Mouse (Mus musculus): ENCODE measurements around the gene Rnf113a1. TPM values are rescaled to one million over a fixed set of nuclear protein-coding genes. Genes with fewer than 3 reads are reported as not detected.
"Not testable (repeated sequence)": the region's sequence is repeated elsewhere in the genome, so short reads cannot be mapped to it uniquely, and the experiment has no call there.

Gene Rnf113a1
- polyA plus RNA-seq, 1 experiment, result 2.7 TPM

- TF ChIP-seq POLR2A (IDR thresholded peaks at IDR 0.05; ENCODE audit: low read depth, low read length), result no peak
- peak; percentile 56 for TF ChIP-seq CTCF (conservative IDR thresholded peaks at IDR 0.05; ENCODE audit: insufficient read depth, insufficient read length, low read depth, low read length)
- Histone ChIP-seq H3K27ac (ENCODE audit: insufficient read depth, low read depth, low read length) (no peak overlapping the region), H3K4me1 (ENCODE audit: control insufficient read depth, insufficient read depth, low read length) (no peaks in the 10 kb centered on the region), H3K36me3 (ENCODE audit: control insufficient read depth, insufficient read depth, low read length) (no peaks in the 10 kb centered on the region), H3K4me3 (ENCODE audit: insufficient read depth, low read depth, low read length) (no peak overlapping the region), H3K27me3 (replicated peaks; ENCODE audit: control insufficient read depth, insufficient read depth, low read length) (no peaks in the 10 kb centered on the region)
- WGBS, result 9% methylated on average over 3 of the region's 3 CpGs
- peak; percentile 48 for DNase-seq
Measured at GRCm38 (mm10) chrX:37167085-37167484, 24.0 kb upstream of the Rnf113a1 start.

- TF ChIP-seq CTCF (conservative IDR thresholded peaks at IDR 0.05; ENCODE audit: insufficient read depth, insufficient read length, low read depth, low read length) (no peak), POLR2A (IDR thresholded peaks at IDR 0.05; ENCODE audit: low read depth, low read length) (no peak)
- Histone ChIP-seq H3K27me3 (replicated peaks; ENCODE audit: control insufficient read depth, insufficient read depth, low read length) (no peaks in the 10 kb centered on the region), H3K4me1 (ENCODE audit: control insufficient read depth, insufficient read depth, low read length) (no peaks in the 10 kb centered on the region), H3K36me3 (ENCODE audit: control insufficient read depth, insufficient read depth, low read length) (no peaks in the 10 kb centered on the region), H3K4me3 (ENCODE audit: insufficient read depth, low read depth, low read length) (no peak within 1 kb of the TSS), H3K27ac (ENCODE audit: insufficient read depth, low read depth, low read length) (no peak within 1 kb of the TSS)
- 66% methylated on average over 5 of the region's 5 CpGs for WGBS
- no peak for DNase-seq
Measured at GRCm38 (mm10) chrX:37168742-37169141, 22.3 kb upstream of the Rnf113a1 start, which contains the start of gene Akap14. Akap14 (minus strand) TSS chrX:37168842.

DNA sequence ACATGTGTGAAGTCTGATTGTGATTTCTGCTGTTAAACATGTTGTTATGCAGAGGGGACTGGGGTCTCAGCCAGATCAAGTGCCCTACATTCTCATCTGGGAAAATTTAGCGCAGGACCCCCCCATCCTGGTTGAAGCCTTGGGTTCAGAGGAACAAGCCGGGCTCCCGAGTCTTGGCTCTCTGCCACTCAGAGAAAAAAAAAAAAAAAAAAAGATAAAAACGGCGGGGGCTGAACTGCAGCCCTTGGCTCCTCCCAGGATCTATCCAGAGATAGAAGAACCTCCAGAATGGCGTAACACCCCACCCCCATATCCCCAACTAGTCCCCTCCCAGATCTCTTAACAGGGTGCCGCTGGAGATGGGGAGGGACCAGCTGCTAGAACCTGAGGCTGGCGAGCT is 6.6 kb upstream of the Rnf113a1 start:
- H3K36me3 ChIP-seq (ENCODE audit: control insufficient read depth, insufficient read depth, low read length); H3K4me1 ChIP-seq (ENCODE audit: control insufficient read depth, insufficient read depth, low read length); H3K27ac ChIP-seq (ENCODE audit: insufficient read depth, low read depth, low read length); H3K4me3 ChIP-seq (ENCODE audit: insufficient read depth, low read depth, low read length); H3K27me3 ChIP-seq (replicated peaks; ENCODE audit: control insufficient read depth, insufficient read depth, low read length); DNase-seq: not testable (repeated sequence)
- WGBS, result 41% methylated on average over 8 of the region's 8 CpGs

GRCm38 (mm10) chrX:37190755-37191104 is 315 bp upstream of the Rnf113a1 start:
- under 1% methylated on average over 20 of the region's 20 CpGs for WGBS
- Histone ChIP-seq H3K4me3 (ENCODE audit: insufficient read depth, low read depth, low read length) (peak overlapping the region; percentile 84), H3K36me3 (ENCODE audit: control insufficient read depth, insufficient read depth, low read length) (no peaks in the 10 kb centered on the region), H3K27me3 (replicated peaks; ENCODE audit: control insufficient read depth, insufficient read depth, low read length) (no peaks in the 10 kb centered on the region), H3K4me1 (ENCODE audit: control insufficient read depth, insufficient read depth, low read length) (no peaks in the 10 kb centered on the region; the same call in 1 of the 2 replicates), H3K27ac (ENCODE audit: insufficient read depth, low read depth, low read length) (no peak overlapping the region)
- TF ChIP-seq POLR2A (IDR thresholded peaks at IDR 0.05; ENCODE audit: low read depth, low read length) (no peak), CTCF (conservative IDR thresholded peaks at IDR 0.05; ENCODE audit: insufficient read depth, insufficient read length, low read depth, low read length) (no peak)
- DNase-seq, result peak; percentile 3

- H3K27ac ChIP-seq (ENCODE audit: insufficient read depth, low read depth, low read length), result no peak overlapping the region
- 3% methylated on average over 28 of the region's 28 CpGs for WGBS
- peak; percentile 1 for DNase-seq
Measured at GRCm38 (mm10) chrX:37191744-37192379, 817 bp downstream of the Rnf113a1 start.

GRCm38 (mm10) chrX:37198676-37199075 is 7.6 kb downstream of the Rnf113a1 start:
- H3K4me3 ChIP-seq (ENCODE audit: insufficient read depth, low read depth, low read length), result no peak overlapping the region
- no peak overlapping the region for H3K27ac ChIP-seq (ENCODE audit: insufficient read depth, low read depth, low read length)
- no peaks in the 10 kb centered on the region for H3K36me3 ChIP-seq (ENCODE audit: control insufficient read depth, insufficient read depth, low read length)
- no peaks in the 10 kb centered on the region for H3K4me1 ChIP-seq (ENCODE audit: control insufficient read depth, insufficient read depth, low read length)
- no peak for TF ChIP-seq POLR2A (IDR thresholded peaks at IDR 0.05; ENCODE audit: low read depth, low read length)
- TF ChIP-seq CTCF (conservative IDR thresholded peaks at IDR 0.05; ENCODE audit: insufficient read depth, insufficient read length, low read depth, low read length), result no peak
- no peaks in the 10 kb centered on the region for H3K27me3 ChIP-seq (replicated peaks; ENCODE audit: control insufficient read depth, insufficient read depth, low read length)
- WGBS, result 63% methylated on average over 8 of the region's 8 CpGs
- no peak for DNase-seq

More at GRCm38 (mm10) chrX:37191744-37192379, 817 bp downstream of the Rnf113a1 start:
- Histone ChIP-seq H3K27me3 (replicated peaks; ENCODE audit: control insufficient read depth, insufficient read depth, low read length) (no peaks in the 10 kb centered on the region), H3K36me3 (ENCODE audit: control insufficient read depth, insufficient read depth, low read length) (no peaks in the 10 kb centered on the region), H3K4me3 (ENCODE audit: insufficient read depth, low read depth, low read length) (peak overlapping the region; percentile 84), H3K4me1 (ENCODE audit: control insufficient read depth, insufficient read depth, low read length) (no peaks in the 10 kb centered on the region; the same call in 1 of the 2 replicates)
- TF ChIP-seq CTCF (conservative IDR thresholded peaks at IDR 0.05; ENCODE audit: insufficient read depth, insufficient read length, low read depth, low read length) (no peak), POLR2A (IDR thresholded peaks at IDR 0.05; ENCODE audit: low read depth, low read length) (no peak)

DNA sequence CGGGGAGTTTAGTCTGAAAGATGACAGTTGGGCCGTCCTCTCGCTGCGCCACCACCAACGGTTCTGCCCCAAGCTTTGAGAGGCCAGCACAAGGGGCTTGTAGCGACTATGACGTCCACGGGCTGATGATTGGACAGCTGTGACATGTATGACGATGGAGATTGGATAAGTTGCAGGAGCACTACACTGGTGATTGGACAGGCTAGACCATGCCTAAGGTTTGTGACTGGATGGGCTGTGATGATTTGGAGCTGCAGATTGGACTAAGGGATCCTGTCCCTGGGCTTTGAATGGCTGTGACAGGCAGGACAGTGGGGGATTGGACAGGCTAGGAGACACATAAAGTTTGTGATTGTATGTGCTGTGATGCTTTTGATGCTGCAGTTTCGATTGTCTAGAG is 19.9 kb downstream of the Rnf113a1 start, which contains the start of gene Gm9:
TSS of gene Gm9 (minus strand) at position 101 of the 400 bp plus-strand sequence.
- H3K27me3 ChIP-seq (replicated peaks; ENCODE audit: control insufficient read depth, insufficient read depth, low read length), result no peaks in the 10 kb centered on the region
- H3K4me1 ChIP-seq (ENCODE audit: control insufficient read depth, insufficient read depth, low read length), result no peaks in the 10 kb centered on the region
- no peaks in the 10 kb centered on the region for H3K36me3 ChIP-seq (ENCODE audit: control insufficient read depth, insufficient read depth, low read length)
- H3K4me3 ChIP-seq (ENCODE audit: insufficient read depth, low read depth, low read length), result no peak within 1 kb of the TSS
- 89% methylated on average over 10 of the region's 10 CpGs for WGBS
- H3K27ac ChIP-seq (ENCODE audit: insufficient read depth, low read depth, low read length), result no peak within 1 kb of the TSS
- TF ChIP-seq CTCF (conservative IDR thresholded peaks at IDR 0.05; ENCODE audit: insufficient read depth, insufficient read length, low read depth, low read length) (no peak), POLR2A (IDR thresholded peaks at IDR 0.05; ENCODE audit: low read depth, low read length) (no peak)
- DNase-seq, result no peak

- H3K4me3 ChIP-seq (ENCODE audit: insufficient read depth, low read depth, low read length); H3K36me3 ChIP-seq (ENCODE audit: control insufficient read depth, insufficient read depth, low read length); H3K4me1 ChIP-seq (ENCODE audit: control insufficient read depth, insufficient read depth, low read length); H3K27ac ChIP-seq (ENCODE audit: insufficient read depth, low read depth, low read length); DNase-seq; H3K27me3 ChIP-seq (replicated peaks; ENCODE audit: control insufficient read depth, insufficient read depth, low read length): not testable (repeated sequence)
- WGBS, result 73% methylated on average over 1 of the region's 1 CpGs
Measured at GRCm38 (mm10) chrX:37222158-37222557, 31.1 kb downstream of the Rnf113a1 start, which contains the start of gene Rhox1. Rhox1 (minus strand) TSS chrX:37222258.
